Mouse (Mus musculus): Measurements from ENCODE around the gene Zbtb7a.

The Zbtb7a gene

GRCm38 (mm10) chr10:81139529-81139846 lies 4.5 kb downstream of the Zbtb7a start:
- no peak for DNase-seq (ENCODE audit: low spot score)

GRCm38 (mm10) chr10:81140005-81140404 lies 5.0 kb downstream of the Zbtb7a start:
- no peak for DNase-seq (ENCODE audit: low spot score)

- no peak for DNase-seq (ENCODE audit: low spot score)
Measured at GRCm38 (mm10) chr10:81140717-81141454, 5.9 kb downstream of the Zbtb7a start.

GRCm38 (mm10) chr10:81141455-81142210 lies 6.6 kb downstream of the Zbtb7a start:
- DNase-seq (ENCODE audit: low spot score): no peak

- DNase-seq (ENCODE audit: low spot score): no peak
Measured at GRCm38 (mm10) chr10:81142551-81142981, 7.5 kb downstream of the Zbtb7a start.

GRCm38 (mm10) chr10:81143157-81143633 lies 8.2 kb downstream of the Zbtb7a start:
- no peak for DNase-seq (ENCODE audit: low spot score)

GRCm38 (mm10) chr10:81143845-81144437 lies 8.9 kb downstream of the Zbtb7a start:
- no peak for DNase-seq (ENCODE audit: low spot score)

GRCm38 (mm10) chr10:81144667-81145066 lies 9.6 kb downstream of the Zbtb7a start:
- no peak for DNase-seq (ENCODE audit: low spot score)

GRCm38 (mm10) chr10:81145307-81145706 lies 10.3 kb downstream of the Zbtb7a start:
- no peak for DNase-seq (ENCODE audit: low spot score)

- DNase-seq (ENCODE audit: low spot score): no peak
Measured at GRCm38 (mm10) chr10:81145778-81146177, 10.8 kb downstream of the Zbtb7a start.

- no peak for DNase-seq (ENCODE audit: low spot score)
Measured at GRCm38 (mm10) chr10:81146296-81146695, 11.3 kb downstream of the Zbtb7a start.

- DNase-seq (ENCODE audit: low spot score): no peak
Measured at GRCm38 (mm10) chr10:81151261-81151660, 16.2 kb downstream of the Zbtb7a start.

- no peak for DNase-seq (ENCODE audit: low spot score)
Measured at GRCm38 (mm10) chr10:81152609-81153008, 17.6 kb downstream of the Zbtb7a start.

GRCm38 (mm10) chr10:81154313-81154712 lies 19.3 kb downstream of the Zbtb7a start:
- DNase-seq (ENCODE audit: low spot score): no peak

GRCm38 (mm10) chr10:81154736-81155135 lies 19.7 kb downstream of the Zbtb7a start:
- no peak for DNase-seq (ENCODE audit: low spot score)

- DNase-seq (ENCODE audit: low spot score): no peak
Measured at GRCm38 (mm10) chr10:81161602-81162317, 26.7 kb downstream of the Zbtb7a start.

GRCm38 (mm10) chr10:81162318-81162652 lies 27.3 kb downstream of the Zbtb7a start:
- no peak for DNase-seq (ENCODE audit: low spot score)

- no peak for DNase-seq (ENCODE audit: low spot score)
Measured at GRCm38 (mm10) chr10:81165118-81165517, 30.1 kb downstream of the Zbtb7a start.

GRCm38 (mm10) chr10:81167200-81168086 lies 32.4 kb downstream of the Zbtb7a start, which contains the start of gene Pias4:
Gene Pias4, minus strand, starts transcription at chr10:81167923.
- DNase-seq (ENCODE audit: low spot score): peak; percentile 99

- DNase-seq (ENCODE audit: low spot score): no peak
Measured at GRCm38 (mm10) chr10:81168087-81168431, 33.0 kb downstream of the Zbtb7a start.

- DNase-seq (ENCODE audit: low spot score): peak; percentile 65
Measured at GRCm38 (mm10) chr10:81168521-81169244, 33.7 kb downstream of the Zbtb7a start.

All from ovary, postnatal 14 days (tissue).